Mouse (Mus musculus) bone marrow macrophage, adult 2 months (primary cell): ENCODE results near the gene Sfxn5.

Experiments used
- CTCF ChIP-seq: IDR thresholded peaks from 2 replicates; pipeline ENCODE4 v1.5.1; 2012; ENCODE audit warnings: low read depth, mild to moderate bottlenecking, low read length, moderate library complexity
- POLR2A ChIP-seq: IDR thresholded peaks from 2 replicates; pipeline ENCODE4 v1.6.1; 2012; ENCODE audit warnings: mild to moderate bottlenecking, low read depth, low read length, borderline replicate concordance

GRCm38 (mm10) chr6:85329666-85330185 is 3.5 kb downstream of the Sfxn5 start:
- no peak for TF ChIP-seq POLR2A
- TF ChIP-seq CTCF: no peak
